Comparison of ENCODE assay signal across 17 mouse cellular contexts in the genomic region with DNA sequence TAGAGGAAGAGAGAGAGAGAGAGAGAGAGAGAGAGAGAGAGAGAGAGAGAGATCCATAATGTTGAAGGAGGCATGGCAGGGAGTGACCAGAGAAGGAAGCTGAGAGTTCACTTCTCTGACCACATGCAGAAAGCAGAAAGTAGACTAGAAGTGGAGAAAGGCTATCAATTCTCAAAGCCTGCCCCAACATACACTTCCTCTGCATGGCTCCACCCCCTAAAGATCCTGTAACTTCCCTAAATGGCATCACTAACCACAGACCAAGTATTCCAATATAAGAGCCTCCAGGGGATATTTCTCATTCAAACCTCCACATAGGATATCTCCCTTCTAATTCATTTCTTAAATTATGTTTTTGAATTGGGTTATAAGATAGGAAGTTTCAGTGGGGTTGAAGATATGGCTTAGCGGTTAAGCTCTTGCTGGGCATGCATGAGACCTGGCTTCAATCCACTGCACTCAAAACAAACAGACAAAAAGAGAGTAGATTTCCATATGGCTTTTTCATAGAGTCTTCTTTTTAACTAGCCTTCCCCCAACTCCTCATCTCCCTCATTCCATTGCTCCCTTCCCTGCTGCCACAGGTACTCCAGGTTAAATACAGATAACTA.
"Had no signal": no experiment of that assay in that cellular context is flagged by ENCODE, and none has a peak within 500 bp of the region (broad histone marks: within the 10 kb centered on the region; RNA-seq: fewer than 3 reads in every experiment).

No protein-coding gene starts in this region.

- ATAC-seq: liver, embryonic 12.5 days; midbrain, embryonic 13.5 days; midbrain, embryonic 16.5 days had no signal

- DNase-seq: kidney, adult 11 months; kidney, adult 8-10 months; kidney, postnatal 14 days; kidney, postnatal 4 days; layer of hippocampus, adult 9-11 months; liver; lung, adult 18-20 months; lung, postnatal 10 days; lung, postnatal 36 days; retina, postnatal 1 day; right cerebral cortex, postnatal 25 days; spleen, adult 18-20 months; thymus, adult 18-20 months; thymus, postnatal 4 days had no signal
